Mouse (Mus musculus): ENCODE data around the gene Mast4.

Gene Mast4

GRCm38 (mm10) chr13:102925844-102926598 lies 408.3 kb downstream of the Mast4 start:
- DNase-seq (ENCODE audit: low spot score), result no peak

GRCm38 (mm10) chr13:102919741-102920140 lies 414.6 kb downstream of the Mast4 start:
- no peak for DNase-seq (ENCODE audit: low spot score)

GRCm38 (mm10) chr13:102918616-102919015 lies 415.7 kb downstream of the Mast4 start:
- DNase-seq (ENCODE audit: low spot score), result no peak

- DNase-seq (ENCODE audit: low spot score), result no peak
Measured at GRCm38 (mm10) chr13:102915341-102915740, 419.0 kb downstream of the Mast4 start.

GRCm38 (mm10) chr13:102914800-102915199 lies 419.5 kb downstream of the Mast4 start:
- DNase-seq (ENCODE audit: low spot score), result no peak

- no peak for DNase-seq (ENCODE audit: low spot score)
Measured at GRCm38 (mm10) chr13:102913919-102914318, 420.4 kb downstream of the Mast4 start.

GRCm38 (mm10) chr13:102912867-102913266 lies 421.4 kb downstream of the Mast4 start:
- no peak for DNase-seq (ENCODE audit: low spot score)

- DNase-seq (ENCODE audit: low spot score), result no peak
Measured at GRCm38 (mm10) chr13:102909654-102910418, 424.5 kb downstream of the Mast4 start.

GRCm38 (mm10) chr13:102906661-102907009 lies 427.7 kb downstream of the Mast4 start:
- DNase-seq (ENCODE audit: low spot score), result no peak

- DNase-seq (ENCODE audit: low spot score), result peak; percentile 60
Measured at GRCm38 (mm10) chr13:102906004-102906660, 428.2 kb downstream of the Mast4 start.

GRCm38 (mm10) chr13:102905361-102905950 lies 428.8 kb downstream of the Mast4 start:
- DNase-seq (ENCODE audit: low spot score), result no peak

- DNase-seq (ENCODE audit: low spot score), result no peak
Measured at GRCm38 (mm10) chr13:102903689-102904088, 430.6 kb downstream of the Mast4 start.

- no peak for DNase-seq (ENCODE audit: low spot score)
Measured at GRCm38 (mm10) chr13:102902123-102902522, 432.2 kb downstream of the Mast4 start.

GRCm38 (mm10) chr13:102900531-102900930 lies 433.8 kb downstream of the Mast4 start:
- DNase-seq (ENCODE audit: low spot score), result no peak

- DNase-seq (ENCODE audit: low spot score), result no peak
Measured at GRCm38 (mm10) chr13:102900083-102900420, 434.2 kb downstream of the Mast4 start.

GRCm38 (mm10) chr13:102899253-102900082 lies 434.8 kb downstream of the Mast4 start:
- no peak for DNase-seq (ENCODE audit: low spot score)

- DNase-seq (ENCODE audit: low spot score), result peak; percentile 14
Measured at GRCm38 (mm10) chr13:102898374-102899131, 435.7 kb downstream of the Mast4 start.

- no peak for DNase-seq (ENCODE audit: low spot score)
Measured at GRCm38 (mm10) chr13:102896322-102896721, 438.0 kb downstream of the Mast4 start.

GRCm38 (mm10) chr13:102895894-102896293 lies 438.4 kb downstream of the Mast4 start:
- no peak for DNase-seq (ENCODE audit: low spot score)

GRCm38 (mm10) chr13:102894287-102895234 lies 439.7 kb downstream of the Mast4 start:
- no peak for DNase-seq (ENCODE audit: low spot score)
